Mouse (Mus musculus) megakaryocyte, embryonic 14.5 days (primary cell): Measurements from ENCODE around the gene 3830406C13Rik. TPM values are rescaled to one million over a fixed set of nuclear protein-coding genes. Genes with fewer than 3 reads are reported as not detected.
A peak's percentile ranks its signal among the peaks of the same experiment; 100 is the strongest.
"Not testable (repeated sequence)": the region's sequence is repeated elsewhere in the genome, so short reads cannot be mapped to it uniquely, and the experiment has no call there.

Experiments
- H3K27me3 ChIP-seq: replicated peaks from 2 replicates; pipeline ENCODE3; 2012; ENCODE audit warnings: inconsistent platforms
- H3K36me3 ChIP-seq: replicated peaks from 2 replicates; pipeline ENCODE3; 2012; ENCODE audit warnings: low read length, inconsistent platforms, mixed read lengths
- H3K4me1 ChIP-seq: 2 replicates; pipeline ENCODE4 v1.6.1; 2012; ENCODE audit warnings: inconsistent platforms
- H3K4me3 ChIP-seq: replicated peaks from 2 replicates; pipeline ENCODE3; 2012; ENCODE audit warnings: moderate library complexity, mild to moderate bottlenecking, inconsistent platforms
- H3K9me3 ChIP-seq: 2 replicates; pipeline ENCODE4 v1.6.1; 2012; ENCODE audit warnings: inconsistent platforms
- FLI1 ChIP-seq: IDR thresholded peaks from 2 replicates; pipeline ENCODE4 v1.6.1; 2012; ENCODE audit warnings: low read length, inconsistent platforms, mixed read lengths
- GATA1 ChIP-seq: IDR thresholded peaks from 3 replicates; pipeline ENCODE4 v1.6.1; 2012; ENCODE audit warnings: mixed read lengths, low read length, inconsistent platforms, borderline replicate concordance
- polyA plus RNA-seq: library from polyadenylated mRNA; stranded (reverse); fragments of >175 nt; gene quantifications from 2 replicates; pipeline ENCODE4 v1.2.3, GENCODE M21; 2012; ENCODE audit warnings: low replicate concordance; ENCODE audit not compliant: insufficient read depth

Gene 3830406C13Rik
- 5.6 TPM in 1 of 2 replicates, not detected in the other for polyA plus RNA-seq

DNA sequence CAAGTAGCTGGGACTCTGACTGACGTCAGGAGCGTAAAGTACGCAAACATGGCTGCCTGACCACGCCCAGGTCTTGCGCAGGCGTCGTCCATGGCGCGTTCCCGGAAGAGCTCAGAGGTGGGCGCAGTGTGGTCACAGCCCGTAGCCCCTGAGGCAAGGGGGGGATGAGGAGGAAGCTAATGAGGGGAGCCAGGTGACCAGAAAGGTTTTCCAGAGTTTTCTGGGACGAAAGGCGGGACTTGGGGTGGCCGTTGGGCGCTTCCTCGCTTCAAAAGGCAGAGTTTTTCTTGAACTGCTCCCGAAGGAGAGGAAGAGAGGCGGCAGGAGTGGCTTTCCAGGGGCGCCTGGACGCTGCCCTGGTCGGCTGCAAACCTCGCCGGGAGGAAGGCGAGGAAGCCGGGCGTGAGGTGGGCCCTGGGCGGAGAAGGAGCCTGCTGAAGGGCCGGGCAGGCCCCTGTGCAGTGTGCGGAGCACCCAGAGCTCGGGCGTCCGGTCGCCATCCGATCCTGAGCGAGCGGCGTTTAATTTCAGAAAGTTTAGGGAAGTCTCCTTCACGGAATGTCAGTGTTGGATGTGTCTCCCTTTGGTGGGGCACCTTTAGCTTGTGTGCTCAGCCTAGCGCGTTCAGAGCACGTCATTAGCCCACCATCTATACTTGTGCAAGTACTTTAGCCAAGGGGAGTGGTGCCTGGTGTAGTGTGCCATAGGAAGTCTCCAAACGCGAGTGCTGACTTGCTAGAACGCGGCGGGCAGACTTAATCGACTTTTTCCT lies at the start of gene 3830406C13Rik:
Gene 3830406C13Rik (plus strand): TSS at position 33 of the 772 bp plus-strand sequence.
- Histone ChIP-seq H3K27me3 (peaks cover 2% of the 10 kb centered on the region), H3K4me3 (peak within 1 kb of the TSS; percentile 94), H3K4me1 (peaks cover 10% of the 10 kb centered on the region), H3K36me3 (peaks cover 30% of the 10 kb centered on the region), H3K9me3 (no peaks in the 10 kb centered on the region)
- TF ChIP-seq GATA1 (no peak), FLI1 (no peak)

- no peaks in the 10 kb centered on the region for H3K9me3 ChIP-seq
- H3K4me1 ChIP-seq = no peaks in the 10 kb centered on the region
- no peak overlapping the region for H3K4me3 ChIP-seq
- no peak for TF ChIP-seq GATA1
- no peaks in the 10 kb centered on the region for H3K27me3 ChIP-seq
- no peaks in the 10 kb centered on the region for H3K36me3 ChIP-seq
Observed at GRCm38 (mm10) chr14:12243726-12244125, 40.2 kb upstream of the 3830406C13Rik start.

DNA sequence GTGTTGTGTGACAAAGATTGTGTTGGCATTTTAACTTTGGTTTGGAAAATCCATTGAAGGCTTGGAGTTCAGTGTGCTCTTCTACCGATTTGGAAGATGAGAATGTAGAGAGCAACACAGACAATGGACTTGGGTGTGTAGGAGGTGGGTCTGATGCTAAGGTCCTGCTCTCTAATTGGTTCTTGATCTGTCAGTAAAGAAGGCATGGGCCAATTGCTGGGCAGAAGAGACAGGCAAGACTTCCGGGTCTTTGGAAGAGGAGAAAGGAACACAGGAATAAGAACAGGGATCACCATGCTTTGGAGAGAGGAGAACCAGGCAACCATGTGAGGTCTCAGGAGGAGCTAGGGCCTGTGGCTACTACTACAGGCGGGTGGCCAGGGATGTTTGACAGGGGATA lies 7.9 kb upstream of the 3830406C13Rik start:
- TF ChIP-seq FLI1 (no peak), GATA1 (no peak)
- Histone ChIP-seq H3K36me3 (no peaks in the 10 kb centered on the region), H3K4me1 (no peaks in the 10 kb centered on the region), H3K4me3 (no peak overlapping the region), H3K27me3 (peaks cover 5% of the 10 kb centered on the region), H3K9me3 (no peaks in the 10 kb centered on the region)

DNA sequence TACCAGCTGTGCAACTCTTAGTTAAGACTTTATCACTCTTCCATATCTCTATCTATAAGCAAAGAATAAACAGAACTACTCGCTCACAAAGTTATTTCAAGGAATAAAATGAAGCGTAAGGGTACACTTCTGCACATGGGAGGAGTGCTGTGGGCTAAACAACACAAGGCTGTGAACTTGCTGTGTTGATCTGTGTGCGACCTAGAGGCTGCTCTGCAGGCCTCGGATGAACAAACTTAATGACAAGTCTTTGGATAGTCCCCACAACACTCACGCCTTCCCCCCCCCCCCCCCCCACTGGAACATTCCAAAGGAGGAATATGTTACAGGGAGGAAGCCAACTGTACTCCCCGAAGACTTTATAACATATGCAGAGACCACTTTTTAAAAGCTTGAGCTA lies 332 bp upstream of the 3830406C13Rik start, which contains the start of gene Gm49355:
Gene Gm49355 (plus strand): TSS at position 336 of the 400 bp plus-strand sequence.
- peak within 1 kb of the TSS; percentile 94 for H3K4me3 ChIP-seq
- no peaks in the 10 kb centered on the region for H3K9me3 ChIP-seq
- TF ChIP-seq FLI1 = no peak
- TF ChIP-seq GATA1 = no peak
- H3K4me1 ChIP-seq = peaks cover 5% of the 10 kb centered on the region; the same call in 1 of the 2 replicates
- H3K27me3 ChIP-seq = peaks cover 2% of the 10 kb centered on the region
- peaks cover 23% of the 10 kb centered on the region for H3K36me3 ChIP-seq

DNA sequence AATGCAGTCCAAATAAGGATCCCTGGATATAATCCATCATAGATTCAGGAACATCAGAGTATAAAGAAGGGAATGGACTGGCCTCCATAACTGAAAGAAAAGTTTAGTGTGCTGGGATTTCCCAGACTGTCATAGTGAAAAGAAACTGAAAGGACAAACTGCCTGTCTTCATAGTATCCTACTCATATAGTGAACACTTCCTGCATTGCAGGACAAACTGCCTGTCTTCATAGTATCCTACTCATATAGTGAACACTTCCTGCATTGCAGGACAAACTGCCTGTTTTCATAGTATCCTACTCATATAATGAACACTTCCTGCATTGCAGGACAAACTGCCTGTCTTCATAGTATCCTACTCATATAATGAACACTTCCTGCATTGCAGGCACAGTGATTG lies 5.8 kb downstream of the 3830406C13Rik start:
- Histone ChIP-seq H3K36me3 (peaks cover 73% of the 10 kb centered on the region), H3K4me1 (peaks cover 10% of the 10 kb centered on the region)
- not testable (repeated sequence) for H3K4me3 ChIP-seq, H3K9me3 ChIP-seq, H3K27me3 ChIP-seq

DNA sequence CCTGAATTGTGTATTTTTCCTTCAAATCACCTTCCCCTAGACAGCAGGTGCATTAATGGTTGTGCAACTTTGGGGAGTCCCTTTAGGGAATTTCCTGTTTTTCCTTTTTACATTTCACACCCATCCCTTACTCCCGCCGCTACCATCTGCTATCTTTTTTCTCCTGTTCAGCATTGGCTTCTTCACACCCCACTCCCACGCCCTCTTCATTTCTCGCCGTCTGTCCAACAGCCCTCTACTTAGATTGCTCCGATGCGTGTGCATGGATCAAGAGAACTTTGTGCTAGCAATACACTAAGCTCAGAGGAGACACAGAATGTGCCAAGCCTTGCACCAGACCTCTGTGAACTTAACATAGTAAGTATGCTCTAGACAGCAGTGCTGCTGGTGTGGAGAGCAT lies 12.4 kb downstream of the 3830406C13Rik start:
- no peaks in the 10 kb centered on the region for H3K27me3 ChIP-seq
- H3K4me1 ChIP-seq = no peaks in the 10 kb centered on the region
- TF ChIP-seq GATA1 (no peak), FLI1 (no peak)
- no peak overlapping the region for H3K4me3 ChIP-seq
- no peaks in the 10 kb centered on the region for H3K9me3 ChIP-seq
- H3K36me3 ChIP-seq = peaks cover 93% of the 10 kb centered on the region

GRCm38 (mm10) chr14:12299171-12299570 lies 15.2 kb downstream of the 3830406C13Rik start:
- no peak overlapping the region for H3K4me3 ChIP-seq
- no peak for TF ChIP-seq GATA1
- no peak for TF ChIP-seq FLI1
- H3K4me1 ChIP-seq = peaks cover under 1% of the 10 kb centered on the region; the same call in 1 of the 2 replicates
- H3K9me3 ChIP-seq = no peaks in the 10 kb centered on the region
- peaks cover 91% of the 10 kb centered on the region for H3K36me3 ChIP-seq
- no peaks in the 10 kb centered on the region for H3K27me3 ChIP-seq

GRCm38 (mm10) chr14:12299654-12300053 lies 15.7 kb downstream of the 3830406C13Rik start:
- Histone ChIP-seq H3K27me3 (no peaks in the 10 kb centered on the region), H3K9me3 (no peaks in the 10 kb centered on the region), H3K4me3 (no peak overlapping the region), H3K36me3 (peaks cover 88% of the 10 kb centered on the region), H3K4me1 (peaks cover 4% of the 10 kb centered on the region; the same call in 1 of the 2 replicates)
- TF ChIP-seq GATA1 (no peak), FLI1 (no peak)

DNA sequence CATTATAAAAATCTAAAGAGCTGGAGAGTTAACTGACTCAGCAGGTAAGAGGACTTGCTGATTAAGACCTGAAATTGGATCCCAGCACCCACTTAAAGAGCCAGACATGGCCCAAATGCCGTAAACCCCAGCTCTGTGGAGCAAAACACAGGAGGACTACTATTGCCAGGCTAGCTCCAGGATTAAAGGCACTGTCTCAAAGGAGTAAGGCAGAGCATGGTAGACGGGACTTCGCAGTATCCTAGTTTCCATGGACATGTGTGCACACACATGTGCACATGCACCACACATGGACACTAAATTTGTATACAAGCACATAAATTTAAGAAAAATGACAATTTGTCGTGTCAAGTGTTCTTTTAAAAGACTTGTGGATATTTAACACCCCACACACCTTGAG lies 16.3 kb downstream of the 3830406C13Rik start:
- Histone ChIP-seq H3K4me3 (no peak overlapping the region), H3K27me3 (no peaks in the 10 kb centered on the region)

GRCm38 (mm10) chr14:12300677-12301076 lies 16.7 kb downstream of the 3830406C13Rik start:
- Histone ChIP-seq H3K9me3 (no peaks in the 10 kb centered on the region), H3K36me3 (peaks cover 84% of the 10 kb centered on the region)

More for the DNA sequence above, 16.3 kb downstream of the 3830406C13Rik start:
- Histone ChIP-seq H3K36me3 (peaks cover 86% of the 10 kb centered on the region), H3K9me3 (no peaks in the 10 kb centered on the region), H3K4me1 (peaks cover 4% of the 10 kb centered on the region; the same call in 1 of the 2 replicates)
- no peak for TF ChIP-seq GATA1
- TF ChIP-seq FLI1 = no peak

More at GRCm38 (mm10) chr14:12300677-12301076, 16.7 kb downstream of the 3830406C13Rik start:
- H3K27me3 ChIP-seq = no peaks in the 10 kb centered on the region
- no peak for TF ChIP-seq GATA1
- TF ChIP-seq FLI1 = no peak
- H3K4me1 ChIP-seq = peaks cover 4% of the 10 kb centered on the region; the same call in 1 of the 2 replicates
- no peak overlapping the region for H3K4me3 ChIP-seq
